Mouse (Mus musculus) lung, adult 2 months (tissue): ENCODE data around the gene Olfr818.

ENCODE experiments used
- CTCF ChIP-seq: fragments of 200-500 bp; IDR thresholded peaks from 2 replicates; pipeline ENCODE4 v1.5.1; 2011; ENCODE audit warnings: mild to moderate bottlenecking, low read length, control low read depth; ENCODE audit not compliant: insufficient read depth
- POLR2A ChIP-seq: fragments of 200-500 bp; IDR thresholded peaks from 2 replicates; pipeline ENCODE4 v1.6.1; 2011; ENCODE audit warnings: low read depth, mild to moderate bottlenecking, control low read depth, low read length, borderline replicate concordance; ENCODE audit errors: extremely low read depth

GRCm38 (mm10) chr10:129949000-129949399 is at the start of gene Olfr818:
- TF ChIP-seq POLR2A (no peak), CTCF (no peak)
